Mouse (Mus musculus) erythroblast, embryonic 14.5 days (primary cell): ENCODE measurements around the gene Aebp1.

Experiments used
- GATA1 ChIP-seq: IDR thresholded peaks from 2 replicates; pipeline ENCODE4 v1.6.1; 2012; ENCODE audit warnings: low read length, inconsistent platforms, mixed read lengths
- TAL1 ChIP-seq: IDR thresholded peaks from 3 replicates; pipeline ENCODE4 v1.6.1; 2012; ENCODE audit warnings: low read length, inconsistent platforms, mixed read lengths

GRCm38 (mm10) chr11:5897230-5897629 lies 35.5 kb downstream of the Aebp1 start:
- TF ChIP-seq GATA1 (no peak), TAL1 (no peak)
